Mouse (Mus musculus) spleen, postnatal 36 days (tissue): ENCODE measurements around the gene Fbxl17.

Experiments used
- DNase-seq, 2 experiments: peaks; one replicate each; pipeline ENCODE4 v3.0.0; 2022; ENCODE audit warnings: low spot score in 2 of 2, mixed read lengths in 1 of 2

Gene Fbxl17

GRCm38 (mm10) chr17:63110211-63110755 lies 389.5 kb downstream of the Fbxl17 start:
- no peak for DNase-seq

- no peak for DNase-seq
These were observed 391.8 kb downstream of the Fbxl17 start for GRCm38 (mm10) chr17:63108035-63108434.

GRCm38 (mm10) chr17:63107515-63107914 lies 392.3 kb downstream of the Fbxl17 start:
- DNase-seq = no peak

GRCm38 (mm10) chr17:63095553-63095952 lies 404.3 kb downstream of the Fbxl17 start:
- DNase-seq = no peak

- DNase-seq = no peak
These were observed 404.8 kb downstream of the Fbxl17 start for GRCm38 (mm10) chr17:63095017-63095416.

- no peak for DNase-seq
These were observed 406.6 kb downstream of the Fbxl17 start for GRCm38 (mm10) chr17:63093184-63093583.

- DNase-seq = peak; percentile 19 to 22
These were observed 407.0 kb downstream of the Fbxl17 start for GRCm38 (mm10) chr17:63092774-63093173.

- no peak for DNase-seq
These were observed 409.7 kb downstream of the Fbxl17 start for GRCm38 (mm10) chr17:63090112-63090511.

GRCm38 (mm10) chr17:63087265-63087664 lies 412.6 kb downstream of the Fbxl17 start:
- DNase-seq = no peak

GRCm38 (mm10) chr17:63086526-63086925 lies 413.3 kb downstream of the Fbxl17 start:
- no peak for DNase-seq

GRCm38 (mm10) chr17:63085227-63085626 lies 414.6 kb downstream of the Fbxl17 start:
- DNase-seq = no peak

- DNase-seq = no peak
These were observed 420.7 kb downstream of the Fbxl17 start for GRCm38 (mm10) chr17:63079087-63079486.

GRCm38 (mm10) chr17:63077509-63077908 lies 422.3 kb downstream of the Fbxl17 start:
- DNase-seq = no peak

GRCm38 (mm10) chr17:63076661-63077060 lies 423.2 kb downstream of the Fbxl17 start:
- DNase-seq = no peak

GRCm38 (mm10) chr17:63076037-63076426 lies 423.8 kb downstream of the Fbxl17 start:
- DNase-seq = no peak

GRCm38 (mm10) chr17:63075091-63076036 lies 424.5 kb downstream of the Fbxl17 start:
- DNase-seq = no peak

GRCm38 (mm10) chr17:63073342-63073741 lies 426.5 kb downstream of the Fbxl17 start:
- DNase-seq = no peak

- DNase-seq = no peak
These were observed 428.5 kb downstream of the Fbxl17 start for GRCm38 (mm10) chr17:63071134-63071923.

GRCm38 (mm10) chr17:63070161-63070761 lies 429.6 kb downstream of the Fbxl17 start:
- no peak for DNase-seq

- no peak for DNase-seq
These were observed 437.0 kb downstream of the Fbxl17 start for GRCm38 (mm10) chr17:63062785-63063184.

- no peak for DNase-seq
These were observed 438.0 kb downstream of the Fbxl17 start for GRCm38 (mm10) chr17:63061786-63062185.

- no peak for DNase-seq
These were observed 439.0 kb downstream of the Fbxl17 start for GRCm38 (mm10) chr17:63060814-63061213.
